Mouse (Mus musculus) cerebellum, adult 2 months (tissue): ENCODE results near the gene AC124108.1.

Source experiments
- CTCF ChIP-seq: fragments of 200-500 bp; IDR thresholded peaks from 2 replicates; pipeline ENCODE4 v1.5.1; 2011; ENCODE audit warnings: low read depth, mild to moderate bottlenecking, control low read depth, low read length, moderate library complexity, borderline replicate concordance; ENCODE audit not compliant: insufficient read depth
- POLR2A ChIP-seq: fragments of 200-500 bp; IDR thresholded peaks from 2 replicates; pipeline ENCODE4 v1.6.1; 2011; ENCODE audit warnings: low read length, control low read depth, borderline replicate concordance; ENCODE audit not compliant: insufficient read depth

GRCm38 (mm10) chr1:132155737-132156136, 35.5 kb upstream of the AC124108.1 start:
- TF ChIP-seq POLR2A (no peak), CTCF (peak; percentile 94)
